Mouse (Mus musculus) thymus, postnatal 0 days (tissue): Measurements from ENCODE around the gene Tmem270. TPM values are rescaled to one million over a fixed set of nuclear protein-coding genes. Genes with fewer than 3 reads are reported as not detected.
"Not testable (repeated sequence)": the region's sequence is repeated elsewhere in the genome, so short reads cannot be mapped to it uniquely, and the experiment has no call there.

Experiments
- DNase-seq: peaks from one replicate; pipeline ENCODE4 v3.0.0-alpha.2; 2015; ENCODE audit warnings: low spot score
- polyA plus RNA-seq: library from polyadenylated mRNA; unstranded; fragments of >200 nt; fragmentation: Nextera tagmentation; extraction: Ambion mirVana; gene quantifications from 2 replicates; pipeline ENCODE4 v1.2.1, GENCODE M21; 2015

Gene Tmem270
- not detected in 2 replicates for polyA plus RNA-seq

- no peak for DNase-seq
Observed at GRCm38 (mm10) chr5:134906633-134907032, at the start of gene Tmem270. Gene Tmem270 (minus strand): TSS chr5:134906733.

DNA sequence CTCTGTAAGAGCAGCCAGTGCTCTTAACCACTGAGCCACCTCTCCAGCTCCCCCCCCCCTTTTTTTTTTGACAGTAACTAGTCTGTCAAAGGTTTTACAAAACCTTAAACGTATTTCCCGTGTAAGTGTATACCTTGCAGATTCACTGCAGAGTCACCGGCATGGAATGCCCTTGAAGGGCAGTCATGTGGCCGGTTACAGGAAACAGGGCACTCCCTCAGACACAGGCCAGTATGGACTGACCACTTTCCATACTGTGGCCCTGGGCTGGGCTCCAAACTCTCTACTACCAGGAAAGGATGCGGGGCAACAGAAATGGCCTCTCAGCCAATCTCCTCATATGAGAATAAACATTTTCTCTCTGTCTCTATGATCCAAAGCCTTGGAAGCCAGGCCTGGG lies 49.0 kb upstream of the Tmem270 start:
- DNase-seq: no peak

GRCm38 (mm10) chr5:134951053-134951884 lies 44.7 kb upstream of the Tmem270 start:
- DNase-seq: peak; percentile 45

DNA sequence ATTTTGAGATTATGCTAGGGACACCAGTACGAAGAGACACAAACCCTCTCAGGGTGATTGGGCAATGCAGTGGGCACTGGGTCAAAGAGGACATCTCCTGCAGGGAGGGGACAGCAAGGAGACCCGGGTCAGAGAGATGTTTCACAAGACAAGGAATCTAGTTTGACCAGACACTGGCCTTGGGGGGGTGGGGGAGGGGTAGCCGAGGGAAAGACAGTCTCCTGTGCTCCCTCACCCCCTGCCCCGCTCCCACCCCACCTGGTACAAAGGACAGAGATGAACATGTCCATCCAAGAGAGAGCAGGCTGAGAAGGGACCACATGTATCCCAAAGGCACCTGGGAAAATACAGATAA lies 41.5 kb upstream of the Tmem270 start:
- DNase-seq: no peak

DNA sequence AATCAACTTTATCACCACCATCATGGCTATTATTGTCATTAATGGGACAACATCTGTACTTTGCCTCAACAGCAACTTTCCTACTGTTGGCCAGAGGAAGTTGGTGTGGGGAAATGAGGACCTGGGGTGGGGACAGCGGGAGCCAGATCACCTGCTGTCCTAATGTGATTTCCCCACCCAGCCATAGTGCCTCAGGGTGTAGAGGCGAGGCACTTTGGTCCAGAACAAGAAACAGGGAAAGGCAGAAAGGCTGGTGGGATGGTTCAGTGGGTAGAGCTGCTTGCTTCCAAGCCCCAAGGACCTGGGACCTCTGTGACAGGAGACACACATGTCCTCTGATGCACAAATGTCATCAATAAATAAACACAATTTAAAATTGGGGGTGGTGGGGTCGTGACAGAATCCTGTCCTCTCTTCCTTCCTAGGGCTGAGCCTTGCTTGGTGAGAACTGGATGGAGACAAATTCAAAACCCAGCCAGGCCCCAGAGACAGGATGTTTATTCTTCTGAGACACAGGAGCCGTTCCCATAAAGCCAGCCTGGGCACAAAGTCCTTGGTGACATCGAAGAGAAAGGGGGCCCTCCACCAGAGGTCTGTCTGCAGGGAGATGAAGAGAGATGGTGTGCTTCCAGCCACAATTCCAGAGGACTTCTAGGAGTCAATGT lies 41.0 kb upstream of the Tmem270 start:
- DNase-seq: no peak

DNA sequence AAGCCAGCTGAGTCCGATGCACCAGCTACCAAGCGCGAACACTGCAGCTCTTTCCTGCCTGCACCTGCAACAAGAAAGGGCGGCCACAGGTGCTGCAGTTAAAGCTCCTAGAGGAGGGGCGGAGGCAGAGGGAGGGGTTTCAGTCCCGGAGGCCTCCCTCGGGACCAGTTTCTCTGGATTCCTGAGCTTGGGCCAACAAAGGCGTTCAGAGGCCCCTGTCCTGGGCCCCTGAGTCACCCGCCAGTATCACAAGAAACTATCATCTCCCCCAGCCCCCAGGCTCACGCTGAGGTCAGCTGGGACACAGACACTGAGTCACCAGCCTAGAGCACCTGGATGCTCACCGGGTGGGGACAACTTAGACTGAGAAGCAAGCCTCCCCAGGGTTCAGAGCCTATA lies 40.3 kb upstream of the Tmem270 start, which contains the start of gene Cldn4:
Gene Cldn4, minus strand, starts transcription at position 78 of the 399 bp plus-strand sequence.
- peak; percentile 83 for DNase-seq

DNA sequence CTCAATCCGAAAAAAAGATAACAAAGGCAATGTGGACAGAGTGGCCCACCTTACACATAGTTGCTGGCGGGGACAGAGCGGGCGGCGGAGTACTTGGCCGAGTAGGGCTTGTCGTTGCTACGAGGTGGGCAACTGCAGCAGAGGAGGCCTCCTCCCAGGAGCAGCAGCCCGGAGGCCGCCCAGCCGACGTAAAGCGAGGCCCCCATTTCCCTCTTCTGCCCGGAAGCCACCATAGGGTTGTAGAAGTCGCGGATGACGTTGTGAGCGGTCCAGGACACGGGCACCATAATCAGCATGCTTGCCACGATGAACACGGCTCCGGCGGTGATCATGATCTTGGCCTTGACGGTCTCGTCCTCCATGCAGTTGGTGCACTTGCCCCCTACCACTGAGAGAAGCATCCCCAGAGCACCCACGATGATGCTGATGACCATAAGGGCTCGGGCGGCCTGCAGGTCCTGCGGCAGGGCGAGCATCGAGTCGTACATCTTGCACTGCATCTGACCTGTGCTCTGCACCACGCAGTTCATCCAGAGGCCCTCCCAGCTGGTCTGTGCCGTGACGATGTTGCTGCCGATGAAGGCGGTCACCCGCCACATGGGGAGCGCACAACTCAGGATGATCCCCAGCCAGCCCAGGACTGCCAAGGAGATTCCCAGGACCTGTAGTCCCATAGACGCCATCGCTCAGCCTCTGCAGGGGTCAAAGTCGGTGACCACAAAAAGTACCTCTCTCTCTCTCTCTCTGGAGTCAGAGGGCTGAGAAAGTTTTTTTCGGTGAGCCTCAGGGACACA lies 39.7 kb upstream of the Tmem270 start:
- DNase-seq: peak; percentile 54

- no peak for DNase-seq
Observed at GRCm38 (mm10) chr5:134945266-134945959, 38.9 kb upstream of the Tmem270 start.

- DNase-seq: no peak
Observed at GRCm38 (mm10) chr5:134944179-134944578, 37.6 kb upstream of the Tmem270 start.

DNA sequence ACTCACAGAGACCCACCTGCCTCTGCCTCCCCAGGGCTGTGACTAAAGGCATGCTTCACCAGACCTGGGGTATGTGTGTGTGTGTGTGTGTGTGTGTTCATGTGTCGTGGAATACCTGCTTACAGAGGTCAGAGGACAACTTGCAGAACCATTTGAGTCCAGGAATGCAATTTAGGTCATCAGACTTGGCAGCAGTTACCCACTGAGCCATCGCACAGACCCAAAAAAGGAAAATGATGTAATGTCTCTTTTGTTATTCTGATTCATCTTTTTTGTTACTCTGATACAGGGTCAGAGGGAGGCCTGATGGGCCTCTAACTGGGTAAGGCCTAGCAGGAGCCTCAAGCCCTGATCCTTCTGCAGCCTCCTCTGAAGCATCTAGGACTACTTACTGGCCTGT lies 36.2 kb upstream of the Tmem270 start:
- DNase-seq: no peak

DNA sequence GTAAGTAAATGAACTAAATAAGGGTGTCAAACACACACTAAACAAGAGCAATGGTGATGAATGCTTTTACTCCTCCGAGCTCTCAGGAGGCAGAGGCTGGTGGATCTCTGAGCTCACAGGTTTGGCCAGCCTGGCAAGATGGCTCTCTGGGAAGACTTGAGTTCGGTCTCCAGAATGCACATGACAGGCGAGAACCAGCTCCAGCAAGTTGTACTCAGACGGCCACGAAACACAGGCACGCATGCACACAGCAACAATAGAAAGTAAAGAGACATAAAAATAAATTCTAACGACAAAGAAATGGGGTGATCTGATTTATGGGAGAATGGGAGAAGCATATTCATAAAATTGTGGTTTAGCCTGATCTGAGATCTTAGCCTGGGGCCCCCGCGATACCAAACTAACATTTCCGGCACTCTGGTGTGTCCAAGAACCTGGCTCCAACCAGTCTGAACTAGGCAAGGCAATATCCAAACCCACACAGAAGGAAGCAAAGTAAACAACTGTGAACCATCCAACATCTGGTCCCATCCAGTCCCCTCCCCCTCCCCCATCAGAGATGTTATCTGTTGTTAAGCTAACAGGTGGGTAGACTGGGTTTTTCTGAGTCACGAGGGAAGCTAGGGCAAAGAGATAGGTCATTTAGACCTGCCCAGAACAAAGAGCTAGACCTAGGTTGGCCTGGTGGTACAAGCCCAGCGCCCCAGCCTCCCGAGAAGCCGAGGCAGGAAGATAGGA lies 35.1 kb upstream of the Tmem270 start:
- peak; percentile 92 for DNase-seq

DNA sequence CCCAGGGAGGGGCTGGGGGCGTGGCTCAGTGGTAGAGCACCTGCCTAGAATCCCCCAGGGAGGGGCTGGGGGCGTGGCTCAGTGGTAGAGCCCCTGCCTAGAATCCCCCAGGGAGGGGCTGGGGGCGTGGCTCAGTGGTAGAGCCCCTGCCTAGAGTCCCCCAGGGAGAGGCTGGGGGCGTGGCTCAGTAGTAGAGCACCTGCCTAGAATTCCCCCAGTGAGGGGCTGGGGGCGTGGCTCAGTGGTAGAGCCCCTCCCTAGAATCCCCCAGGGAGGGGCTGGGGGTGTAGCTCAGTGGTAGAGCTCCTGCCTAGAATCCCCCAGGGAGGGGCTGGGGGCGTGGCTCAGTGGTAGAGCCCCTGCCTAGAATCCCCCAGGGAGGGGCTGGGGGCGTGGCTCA lies 33.0 kb upstream of the Tmem270 start:
- DNase-seq: not testable (repeated sequence)

GRCm38 (mm10) chr5:134939069-134939468 lies 32.5 kb upstream of the Tmem270 start:
- peak; percentile 54 for DNase-seq

GRCm38 (mm10) chr5:134936626-134937185 lies 30.2 kb upstream of the Tmem270 start:
- no peak for DNase-seq

DNA sequence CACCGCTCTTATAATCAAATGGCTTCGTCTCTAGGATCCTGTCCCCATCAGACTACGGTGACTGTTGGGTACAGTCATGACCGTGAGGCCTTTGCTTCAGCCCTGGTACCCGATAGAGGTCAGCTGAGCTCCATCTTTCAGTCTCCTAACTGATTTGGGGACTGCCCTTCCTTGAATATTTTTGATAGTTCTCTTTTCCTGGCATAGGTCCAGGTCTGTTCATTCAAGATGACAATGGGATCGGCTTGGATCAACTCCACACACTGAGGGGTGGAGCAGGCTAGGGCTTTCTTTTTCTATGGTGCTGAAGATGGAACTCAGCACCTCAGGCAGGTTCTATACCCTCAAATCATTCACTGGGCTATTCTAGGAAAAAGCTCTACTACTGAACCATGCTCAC lies 29.5 kb upstream of the Tmem270 start:
- no peak for DNase-seq

- DNase-seq: no peak
Observed at GRCm38 (mm10) chr5:134934666-134935065, 28.1 kb upstream of the Tmem270 start.

GRCm38 (mm10) chr5:134933686-134934085 lies 27.2 kb upstream of the Tmem270 start:
- DNase-seq: not testable (repeated sequence)

GRCm38 (mm10) chr5:134933281-134933680 lies 26.7 kb upstream of the Tmem270 start:
- peak; percentile 68 for DNase-seq

GRCm38 (mm10) chr5:134932903-134933276 lies 26.4 kb upstream of the Tmem270 start:
- DNase-seq: peak; percentile 74
